15 mouse cellular contexts compared by ENCODE assay signal in genomic region chr10:21082447-21082846, GRCm38 (mm10).
DNase-seq lines count a peak whose midpoint lies in the region; ATAC-seq and TF ChIP-seq lines count a peak whose summit lies in the region.
"Had no signal": no experiment of that assay in that cellular context is flagged by ENCODE, and none has a peak within 500 bp of the region (broad histone marks: within the 10 kb centered on the region; RNA-seq: fewer than 3 reads in every experiment).

No protein-coding gene starts in this region.

- H3K4me3 ChIP-seq in forebrain, embryonic 14.5 days (ENCODE audit: low read depth, low read length) = no peak overlapping the region
- H3K4me3 ChIP-seq in hindbrain, postnatal 0 days (ENCODE audit: low read length) = no peak overlapping the region
- H3K4me3 ChIP-seq: heart, embryonic 10.5 days; megakaryocyte, embryonic 14.5 days had no signal

- peaks cover 19% of the 10 kb centered on the region for H3K4me1 ChIP-seq in forebrain, embryonic 14.5 days (ENCODE audit: control insufficient read depth, insufficient read depth, low read length)
- 0 out of 2 replicates have a peak, but pooled peaks cover 11% of the 10 kb centered on the region for H3K4me1 ChIP-seq in hindbrain, postnatal 0 days (ENCODE audit: insufficient read depth, low read length)
- H3K4me1 ChIP-seq: heart, embryonic 10.5 days had no signal

- no peak for TF ChIP-seq CTCF in hindbrain, postnatal 0 days (IDR thresholded peaks at IDR 0.05; ENCODE audit: low read depth)

- DNase-seq in Muller cell, postnatal 12 days (ENCODE audit: inconsistent ontology term) = peak; percentile 89
- DNase-seq in embryo, embryonic 10 days (ENCODE audit: low spot score) = peak; percentile 69
- peak; percentile 86 for DNase-seq in forebrain, embryonic 14.5 days (ENCODE audit: low spot score)
- no peak for DNase-seq in hindbrain, postnatal 0 days (ENCODE audit: low spot score)
- no peak for DNase-seq in urinary bladder, postnatal 25 days (ENCODE audit: low spot score)
- DNase-seq in lung, postnatal 10 days = no peak
- no peak for DNase-seq in thymus, postnatal 0 days (ENCODE audit: low spot score)
- no peak for DNase-seq in layer of hippocampus, adult 9-10 months (ENCODE audit: low spot score)
- DNase-seq: gastrocnemius, postnatal 10 days; kidney, postnatal 36 days; liver; lung, embryonic 14.5 days had no signal

- H3K4me2 ChIP-seq in forebrain, embryonic 14.5 days (ENCODE audit: low read length) = no peak overlapping the region
- no peak overlapping the region for H3K4me2 ChIP-seq in hindbrain, postnatal 0 days (ENCODE audit: low read depth, low read length)
- H3K4me2 ChIP-seq: lung, embryonic 14.5 days had no signal

- H3K27ac ChIP-seq in forebrain, embryonic 14.5 days (ENCODE audit: low read depth, low read length) = no peak overlapping the region
- H3K27ac ChIP-seq in hindbrain, postnatal 0 days = peak overlapping the region; percentile 59; the same call in 1 of the 2 replicates
- H3K27ac ChIP-seq: heart, embryonic 10.5 days had no signal

- H3K9ac ChIP-seq in forebrain, embryonic 14.5 days (ENCODE audit: low read length) = no peak overlapping the region
- no peak overlapping the region for H3K9ac ChIP-seq in hindbrain, postnatal 0 days (replicated peaks; ENCODE audit: low read length)
- H3K9ac ChIP-seq: lung, embryonic 14.5 days had no signal

- no peaks in the 10 kb centered on the region for H3K9me3 ChIP-seq in forebrain, embryonic 14.5 days (replicated peaks; ENCODE audit: control insufficient read depth, low read length)
- H3K9me3 ChIP-seq in hindbrain, postnatal 0 days (ENCODE audit: low read length) = no peaks in the 10 kb centered on the region
- H3K9me3 ChIP-seq: heart, embryonic 10.5 days; megakaryocyte, embryonic 14.5 days had no signal

- peak; percentile 90 for ATAC-seq in forebrain, embryonic 14.5 days
- ATAC-seq in hindbrain, postnatal 0 days = 0 out of 2 replicates have a peak, but pooled peaks have one; percentile 21
- ATAC-seq: intestine, postnatal 0 days had no signal

- H3K36me3 ChIP-seq in forebrain, embryonic 14.5 days (ENCODE audit: control insufficient read depth, insufficient read depth, low read length) = 0 out of 2 replicates have a peak, but pooled peaks cover 3% of the 10 kb centered on the region
- H3K36me3 ChIP-seq in hindbrain, postnatal 0 days (ENCODE audit: insufficient read depth, low read length) = peaks cover 4% of the 10 kb centered on the region; the same call in 1 of the 2 replicates
- H3K36me3 ChIP-seq: heart, embryonic 10.5 days had no signal

- peaks cover 3% of the 10 kb centered on the region; the same call in 1 of the 2 replicates for H3K27me3 ChIP-seq in forebrain, embryonic 14.5 days (replicated peaks; ENCODE audit: control insufficient read depth, insufficient read depth, low read length)
- H3K27me3 ChIP-seq in hindbrain, postnatal 0 days (ENCODE audit: insufficient read depth, low read length) = no peaks in the 10 kb centered on the region
- H3K27me3 ChIP-seq: megakaryocyte, embryonic 14.5 days had no signal

- 1% methylated on average over 8 of the region's 8 CpGs for WGBS in forebrain, embryonic 14.5 days
- 25% methylated on average over 8 of the region's 8 CpGs for WGBS in hindbrain, postnatal 0 days

Comparison
In these comparisons a context has a peak if more than half of its experiments do, and no peak if none do; other contexts are left out.
1. DNase-seq: peak in Muller cell, postnatal 12 days (single experiment), embryo, embryonic 10 days (single experiment) and forebrain, embryonic 14.5 days (single experiment); none in hindbrain, postnatal 0 days (single experiment), urinary bladder, postnatal 25 days (single experiment), lung, postnatal 10 days (single experiment), thymus, postnatal 0 days (single experiment) and layer of hippocampus, adult 9-10 months (single experiment).